Mouse (Mus musculus) liver, adult 2 months (tissue): Measurements from ENCODE around the gene 4930539E08Rik.

Experiments
- CTCF ChIP-seq: fragments of 200-500 bp; IDR thresholded peaks from 2 replicates; pipeline ENCODE4 v1.5.1; 2011; ENCODE audit warnings: low read depth, low read length, control low read depth
- POLR2A ChIP-seq: fragments of 200-500 bp; IDR thresholded peaks from 2 replicates; pipeline ENCODE4 v1.6.1; 2011; ENCODE audit warnings: low read length, control low read depth; ENCODE audit not compliant: insufficient read depth; ENCODE audit errors: extremely low read depth

DNA sequence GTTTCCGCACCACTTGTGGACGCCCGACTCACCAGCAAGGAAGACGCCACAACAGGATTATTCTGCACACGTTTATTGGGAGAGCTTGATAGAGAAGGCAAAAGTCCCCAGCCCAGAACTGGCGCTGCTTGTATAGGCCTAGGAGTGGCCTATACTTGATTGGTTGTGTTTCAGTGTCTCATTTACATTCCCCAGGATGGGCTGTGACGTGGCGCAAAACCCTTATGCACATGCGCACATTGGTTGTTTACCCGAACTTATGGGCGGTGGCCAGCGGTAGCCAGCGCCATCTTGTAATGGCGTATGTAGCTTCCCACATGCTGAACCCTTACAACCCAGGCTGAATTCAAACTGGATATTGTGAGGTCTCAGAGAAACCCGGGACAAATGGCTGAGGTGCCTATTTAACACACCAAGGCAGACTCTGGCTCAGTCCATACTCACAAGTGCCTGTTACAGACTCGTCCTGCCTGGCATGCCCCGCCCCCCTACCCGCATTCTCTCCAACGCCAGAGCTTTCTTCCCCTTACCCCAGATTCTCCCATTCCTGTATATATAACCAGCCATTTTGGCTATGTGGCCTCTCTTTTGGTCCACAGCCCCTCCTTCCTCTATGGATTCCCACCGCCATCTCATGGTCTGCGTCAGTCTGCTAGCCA lies 19.8 kb downstream of the 4930539E08Rik start:
- TF ChIP-seq CTCF (no peak), POLR2A (no peak)
